In genomic region chr2:157520496-157520895, GRCm38 (mm10) we compare ENCODE assay signal across 12 mouse cellular contexts. TPM values are rescaled to one million over a fixed set of nuclear protein-coding genes. Genes with fewer than 3 reads are reported as not detected.
DNase-seq lines count a peak whose midpoint lies in the region; ATAC-seq and TF ChIP-seq lines count a peak whose summit lies in the region.
"Had no signal": no experiment of that assay in that cellular context is flagged by ENCODE, and none has a peak within 500 bp of the region (broad histone marks: within the 10 kb centered on the region; RNA-seq: fewer than 3 reads in every experiment).

No protein-coding gene starts in this region.

- peaks cover 4% of the 10 kb centered on the region; the same call in 1 of the 2 replicates for H3K4me1 ChIP-seq in limb, embryonic 14.5 days (ENCODE audit: control insufficient read depth, insufficient read depth, low read length)
- H3K4me1 ChIP-seq in limb, embryonic 10.5 days, result peaks cover 49% of the 10 kb centered on the region
- peaks cover 49% of the 10 kb centered on the region for H3K4me1 ChIP-seq in embryonic facial prominence, embryonic 10.5 days
- H3K4me1 ChIP-seq in hindbrain, embryonic 16.5 days (ENCODE audit: control insufficient read depth, insufficient read depth, low read depth, low read length), result peaks cover 29% of the 10 kb centered on the region
- H3K4me1 ChIP-seq: heart, embryonic 13.5 days had no signal

- ATAC-seq in limb, embryonic 14.5 days (ENCODE audit: low FRiP score, low read depth), result no peak
- ATAC-seq in hindbrain, embryonic 16.5 days, result peak; percentile 75; the same call in 1 of the 2 replicates

- no peaks in the 10 kb centered on the region for H3K9me3 ChIP-seq in limb, embryonic 14.5 days (ENCODE audit: control insufficient read depth, low read length)
- no peaks in the 10 kb centered on the region for H3K9me3 ChIP-seq in limb, embryonic 10.5 days (replicated peaks)
- no peaks in the 10 kb centered on the region for H3K9me3 ChIP-seq in embryonic facial prominence, embryonic 10.5 days
- no peaks in the 10 kb centered on the region for H3K9me3 ChIP-seq in hindbrain, embryonic 16.5 days (ENCODE audit: control insufficient read depth, low read length)
- H3K9me3 ChIP-seq: heart, embryonic 13.5 days; limb, embryonic 12.5 days had no signal

- DNase-seq in limb, embryonic 14.5 days (ENCODE audit: low spot score), result peak; percentile 30
- no peak for DNase-seq in limb, embryonic 10.5 days (ENCODE audit: low spot score)
- no peak for DNase-seq in embryonic facial prominence, embryonic 10.5 days (ENCODE audit: low spot score)
- peak; percentile 74 to 91 for DNase-seq in right cerebral cortex, postnatal 10 days (ENCODE audit: low spot score in 2 of 2)
- DNase-seq in spleen, adult 18-20 months, result no peak
- DNase-seq in spleen, postnatal 4 days (ENCODE audit: low spot score in 2 of 2), result no peak
- DNase-seq in lung, postnatal 4 days, result no peak
- DNase-seq: cerebellum, adult 9-10 months; thymus, adult 2 months had no signal

- H3K9ac ChIP-seq in limb, embryonic 14.5 days (ENCODE audit: low read depth, low read length, severe bottlenecking), result no peak overlapping the region
- H3K9ac ChIP-seq in hindbrain, embryonic 16.5 days (ENCODE audit: low read depth, low read length), result no peak overlapping the region
- H3K9ac ChIP-seq: heart, embryonic 13.5 days; limb, embryonic 12.5 days had no signal

- H3K27me3 ChIP-seq in limb, embryonic 14.5 days (ENCODE audit: control insufficient read depth, insufficient read depth, low read length), result no peaks in the 10 kb centered on the region
- H3K27me3 ChIP-seq in limb, embryonic 10.5 days (ENCODE audit: low read depth, poor library complexity, severe bottlenecking), result no peaks in the 10 kb centered on the region
- no peaks in the 10 kb centered on the region for H3K27me3 ChIP-seq in embryonic facial prominence, embryonic 10.5 days (replicated peaks; ENCODE audit: low read depth, poor library complexity, severe bottlenecking)
- no peaks in the 10 kb centered on the region for H3K27me3 ChIP-seq in hindbrain, embryonic 16.5 days (replicated peaks; ENCODE audit: control insufficient read depth, insufficient read depth, low read length)
- H3K27me3 ChIP-seq: limb, embryonic 12.5 days had no signal

- no peak for TF ChIP-seq POLR2A in limb, embryonic 14.5 days (IDR thresholded peaks at IDR 0.05; ENCODE audit: borderline replicate concordance, extremely low read depth, insufficient read depth, insufficient read length)

- H3K4me2 ChIP-seq in limb, embryonic 14.5 days (replicated peaks; ENCODE audit: low read depth, low read length, severe bottlenecking), result no peak overlapping the region
- H3K4me2 ChIP-seq in hindbrain, embryonic 16.5 days (ENCODE audit: low read length), result no peak overlapping the region
- H3K4me2 ChIP-seq: heart, embryonic 13.5 days; limb, embryonic 12.5 days had no signal

- no peak overlapping the region for H3K27ac ChIP-seq in limb, embryonic 14.5 days (replicated peaks; ENCODE audit: low read depth, low read length)
- no peak overlapping the region for H3K27ac ChIP-seq in limb, embryonic 10.5 days
- H3K27ac ChIP-seq in embryonic facial prominence, embryonic 10.5 days (replicated peaks), result 0 out of 2 replicates have a peak overlapping the region, but pooled peaks have one; percentile 1
- H3K27ac ChIP-seq in hindbrain, embryonic 16.5 days (ENCODE audit: low read depth, low read length), result peak overlapping the region; percentile 48
- H3K27ac ChIP-seq: heart, embryonic 13.5 days; limb, embryonic 12.5 days had no signal

- no peaks in the 10 kb centered on the region for H3K36me3 ChIP-seq in limb, embryonic 14.5 days (ENCODE audit: control insufficient read depth, insufficient read depth, low read length)
- no peaks in the 10 kb centered on the region for H3K36me3 ChIP-seq in limb, embryonic 10.5 days
- no peaks in the 10 kb centered on the region for H3K36me3 ChIP-seq in embryonic facial prominence, embryonic 10.5 days (replicated peaks)
- no peaks in the 10 kb centered on the region for H3K36me3 ChIP-seq in hindbrain, embryonic 16.5 days (ENCODE audit: control insufficient read depth, insufficient read depth, low read length)
- H3K36me3 ChIP-seq: heart, embryonic 13.5 days; limb, embryonic 12.5 days had no signal

- WGBS in limb, embryonic 14.5 days, result 36% methylated on average over 5 of the region's 5 CpGs
- WGBS in limb, embryonic 10.5 days, result 48% methylated on average over 5 of the region's 5 CpGs
- WGBS in embryonic facial prominence, embryonic 10.5 days, result 44% methylated on average over 5 of the region's 5 CpGs
- WGBS in hindbrain, embryonic 16.5 days, result 12% methylated on average over 5 of the region's 5 CpGs

- no peak overlapping the region for H3K4me3 ChIP-seq in limb, embryonic 14.5 days (replicated peaks; ENCODE audit: low read length)
- no peak overlapping the region for H3K4me3 ChIP-seq in limb, embryonic 10.5 days
- no peak overlapping the region for H3K4me3 ChIP-seq in embryonic facial prominence, embryonic 10.5 days
- no peak overlapping the region for H3K4me3 ChIP-seq in hindbrain, embryonic 16.5 days (ENCODE audit: low read length)
- H3K4me3 ChIP-seq: heart, embryonic 13.5 days; limb, embryonic 12.5 days had no signal

RNA-seq across cellular contexts. Expression of gene Nnat, which starts 39.4 kb away (rescaled TPM):
- 452 and 589 TPM in 2 replicates for polyA plus RNA-seq in limb, embryonic 14.5 days (2012; rRNA removed)
- polyA plus RNA-seq in limb, embryonic 14.5 days (2014; fragmentation: Nextera tagmentation; extraction: Ambion mirVana), result 299 and 356 TPM in 2 replicates
- 2,112 and 2,427 TPM in 2 replicates for polyA plus RNA-seq in limb, embryonic 10.5 days (2016; fragmentation: Nextera tagmentation; extraction: Ambion mirVana)
- 2,080 and 2,294 TPM in 2 replicates for polyA plus RNA-seq in embryonic facial prominence, embryonic 10.5 days (2016; fragmentation: Nextera tagmentation; extraction: Ambion mirVana)
- polyA plus RNA-seq in hindbrain, embryonic 16.5 days (2015; fragmentation: Nextera tagmentation; extraction: Ambion mirVana), result 6,388 and 6,390 TPM in 2 replicates

RNA-seq across cellular contexts. Expression of gene Blcap, which starts 50.6 kb away (rescaled TPM):
- polyA plus RNA-seq in limb, embryonic 14.5 days (2012; rRNA removed), result 65.4 and 83.0 TPM in 2 replicates
- polyA plus RNA-seq in limb, embryonic 14.5 days (2014; fragmentation: Nextera tagmentation; extraction: Ambion mirVana), result 60.3 and 74.2 TPM in 2 replicates
- polyA plus RNA-seq in limb, embryonic 10.5 days (2016; fragmentation: Nextera tagmentation; extraction: Ambion mirVana), result 58.0 and 66.9 TPM in 2 replicates
- 82.1 and 82.3 TPM in 2 replicates for polyA plus RNA-seq in embryonic facial prominence, embryonic 10.5 days (2016; fragmentation: Nextera tagmentation; extraction: Ambion mirVana)
- polyA plus RNA-seq in hindbrain, embryonic 16.5 days (2015; fragmentation: Nextera tagmentation; extraction: Ambion mirVana), result 288 and 298 TPM in 2 replicates

Comparison
In these comparisons a context has a peak if more than half of its experiments do, and no peak if none do; other contexts are left out.
1. DNase-seq: peak in limb, embryonic 14.5 days (single experiment) and right cerebral cortex, postnatal 10 days (2 of 2); none in limb, embryonic 10.5 days (single experiment), embryonic facial prominence, embryonic 10.5 days (single experiment), spleen, adult 18-20 months (0 of 2), spleen, postnatal 4 days (0 of 2) and lung, postnatal 4 days (0 of 2).
2. H3K27ac ChIP-seq: peak in embryonic facial prominence, embryonic 10.5 days (single experiment) and hindbrain, embryonic 16.5 days (single experiment); none in limb, embryonic 14.5 days (single experiment) and limb, embryonic 10.5 days (single experiment).